Mouse (Mus musculus) embryonic fibroblast, embryonic 13.5 days (primary cell): ENCODE results near the gene Fkbp11.
"Not testable (repeated sequence)": the region's sequence is repeated elsewhere in the genome, so short reads cannot be mapped to it uniquely, and the experiment has no call there.

ENCODE experiments used
- CTCF ChIP-seq: IDR thresholded peaks from 2 replicates; pipeline ENCODE4 v1.5.1; 2011; ENCODE audit warnings: mild to moderate bottlenecking, control low read depth, low read length, moderate library complexity, borderline replicate concordance; ENCODE audit not compliant: insufficient read depth
- POLR2A ChIP-seq: IDR thresholded peaks from 2 replicates; pipeline ENCODE4 v1.6.1; 2011; ENCODE audit warnings: low read depth, mild to moderate bottlenecking, control low read depth, low read length, moderate library complexity

GRCm38 (mm10) chr15:98743863-98744262 lies 15.9 kb upstream of the Fkbp11 start:
- TF ChIP-seq CTCF, POLR2A: not testable (repeated sequence)
